Mouse (Mus musculus): ENCODE results near the gene Ptpn13.

GRCm38 (mm10) chr5:103447806-103448416 is 22.9 kb downstream of the Ptpn13 start:
- TF ChIP-seq E2F4 (IDR thresholded peaks at IDR 0.05; ENCODE audit: borderline replicate concordance, low read depth, low read length) (no peak), CTCF (IDR thresholded peaks at IDR 0.05 in 2 of 3, conservative IDR thresholded peaks at IDR 0.05 in 1 of 3; ENCODE audit: control insufficient read depth in 1 of 3, insufficient read depth in 1 of 3, low read depth in 2 of 3, low read length in 3 of 3, poor library complexity in 1 of 3, severe bottlenecking in 1 of 3) (no peak), POLR2A (IDR thresholded peaks at IDR 0.05; ENCODE audit: control insufficient read depth in 1 of 2, insufficient read depth in 1 of 2, low read depth in 1 of 2, low read length in 2 of 2, poor library complexity in 1 of 2) (no peak), KAT2A (conservative IDR thresholded peaks at IDR 0.05; ENCODE audit: low read depth, low read length) (no peak), ETS1 (IDR thresholded peaks at IDR 0.05; ENCODE audit: low read depth, low read length) (no peak), EP300 (IDR thresholded peaks at IDR 0.05; ENCODE audit: low read depth in 1 of 2, low read length in 2 of 2) (no peak), MAZ (IDR thresholded peaks at IDR 0.05; ENCODE audit: low read depth, low read length) (no peak), SMC3 (IDR thresholded peaks at IDR 0.05; ENCODE audit: low read depth, low read length) (no peak), GABPA (IDR thresholded peaks at IDR 0.05; ENCODE audit: low read depth, low read length) (no peak), NELFE (IDR thresholded peaks at IDR 0.05; ENCODE audit: low read depth, low read length) (no peak)

Measured in MEL (cell line).